Mouse (Mus musculus) megakaryocyte, embryonic 14.5 days (primary cell): ENCODE measurements at regions not wholly inside any gene's neighbourhood (a gene's known extent, or its start where the extent isn't known, plus 50 kb on each side); places are given as distances from the start of the nearest gene placed in this dataset.

Experiments
- H3K27me3 ChIP-seq: replicated peaks from 2 replicates; pipeline ENCODE3; 2012; ENCODE audit warnings: inconsistent platforms
- H3K36me3 ChIP-seq: replicated peaks from 2 replicates; pipeline ENCODE3; 2012; ENCODE audit warnings: low read length, inconsistent platforms, mixed read lengths
- H3K4me1 ChIP-seq: 2 replicates; pipeline ENCODE4 v1.6.1; 2012; ENCODE audit warnings: inconsistent platforms
- H3K4me3 ChIP-seq: replicated peaks from 2 replicates; pipeline ENCODE3; 2012; ENCODE audit warnings: moderate library complexity, mild to moderate bottlenecking, inconsistent platforms
- H3K9me3 ChIP-seq: 2 replicates; pipeline ENCODE4 v1.6.1; 2012; ENCODE audit warnings: inconsistent platforms
- FLI1 ChIP-seq: IDR thresholded peaks from 2 replicates; pipeline ENCODE4 v1.6.1; 2012; ENCODE audit warnings: low read length, inconsistent platforms, mixed read lengths
- GATA1 ChIP-seq: IDR thresholded peaks from 3 replicates; pipeline ENCODE4 v1.6.1; 2012; ENCODE audit warnings: mixed read lengths, low read length, inconsistent platforms, borderline replicate concordance

GRCm38 (mm10) chr17:82946083-82946482 lies 269.0 kb upstream of the Pkdcc start:
- TF ChIP-seq FLI1 (no peak), GATA1 (no peak)
- Histone ChIP-seq H3K27me3 (no peaks in the 10 kb centered on the region), H3K36me3 (no peaks in the 10 kb centered on the region), H3K9me3 (peaks cover 17% of the 10 kb centered on the region), H3K4me1 (no peaks in the 10 kb centered on the region), H3K4me3 (no peak overlapping the region)

GRCm38 (mm10) chr17:82949794-82950193 lies 265.3 kb upstream of the Pkdcc start:
- TF ChIP-seq GATA1: no peak
- TF ChIP-seq FLI1: no peak
- H3K27me3 ChIP-seq: no peaks in the 10 kb centered on the region
- no peak overlapping the region for H3K4me3 ChIP-seq
- no peaks in the 10 kb centered on the region for H3K36me3 ChIP-seq
- H3K4me1 ChIP-seq: no peaks in the 10 kb centered on the region
- peaks cover 13% of the 10 kb centered on the region for H3K9me3 ChIP-seq

GRCm38 (mm10) chr17:82950268-82950667 lies 264.8 kb upstream of the Pkdcc start:
- no peak for TF ChIP-seq FLI1
- TF ChIP-seq GATA1: no peak
- no peaks in the 10 kb centered on the region for H3K4me1 ChIP-seq
- H3K9me3 ChIP-seq: peaks cover 13% of the 10 kb centered on the region
- H3K4me3 ChIP-seq: no peak overlapping the region
- no peaks in the 10 kb centered on the region for H3K36me3 ChIP-seq
- no peaks in the 10 kb centered on the region for H3K27me3 ChIP-seq

GRCm38 (mm10) chr17:82957409-82957808 lies 257.7 kb upstream of the Pkdcc start:
- no peaks in the 10 kb centered on the region for H3K27me3 ChIP-seq
- TF ChIP-seq GATA1 (no peak), FLI1 (no peak)
- H3K36me3 ChIP-seq: no peaks in the 10 kb centered on the region
- no peak overlapping the region for H3K4me3 ChIP-seq
- no peaks in the 10 kb centered on the region for H3K4me1 ChIP-seq
- H3K9me3 ChIP-seq: no peaks in the 10 kb centered on the region

- Histone ChIP-seq H3K4me3 (no peak overlapping the region), H3K4me1 (no peaks in the 10 kb centered on the region), H3K36me3 (no peaks in the 10 kb centered on the region), H3K27me3 (no peaks in the 10 kb centered on the region), H3K9me3 (no peaks in the 10 kb centered on the region)
- TF ChIP-seq GATA1 (no peak), FLI1 (no peak)
Measured at GRCm38 (mm10) chr17:82963374-82963773, 251.7 kb upstream of the Pkdcc start.

GRCm38 (mm10) chr17:82999710-83000109 lies 215.4 kb upstream of the Pkdcc start:
- H3K9me3 ChIP-seq: no peaks in the 10 kb centered on the region
- H3K36me3 ChIP-seq: no peaks in the 10 kb centered on the region
- H3K4me1 ChIP-seq: no peaks in the 10 kb centered on the region
- no peak overlapping the region for H3K4me3 ChIP-seq
- no peaks in the 10 kb centered on the region for H3K27me3 ChIP-seq
- TF ChIP-seq GATA1: no peak
- no peak for TF ChIP-seq FLI1

GRCm38 (mm10) chr17:83000411-83000810 lies 214.7 kb upstream of the Pkdcc start:
- no peak for TF ChIP-seq FLI1
- no peak for TF ChIP-seq GATA1
- Histone ChIP-seq H3K4me3 (no peak overlapping the region), H3K4me1 (no peaks in the 10 kb centered on the region), H3K36me3 (no peaks in the 10 kb centered on the region), H3K27me3 (no peaks in the 10 kb centered on the region), H3K9me3 (peaks cover 5% of the 10 kb centered on the region)

- no peaks in the 10 kb centered on the region for H3K27me3 ChIP-seq
- TF ChIP-seq FLI1 (no peak), GATA1 (no peak)
- H3K4me1 ChIP-seq: no peaks in the 10 kb centered on the region
- no peak overlapping the region for H3K4me3 ChIP-seq
- no peaks in the 10 kb centered on the region for H3K36me3 ChIP-seq
- H3K9me3 ChIP-seq: peaks cover 5% of the 10 kb centered on the region
Measured at GRCm38 (mm10) chr17:83001567-83001966, 213.5 kb upstream of the Pkdcc start.

GRCm38 (mm10) chr17:83010845-83011244 lies 204.2 kb upstream of the Pkdcc start:
- Histone ChIP-seq H3K27me3 (no peaks in the 10 kb centered on the region), H3K9me3 (no peaks in the 10 kb centered on the region), H3K4me3 (no peak overlapping the region), H3K36me3 (no peaks in the 10 kb centered on the region), H3K4me1 (no peaks in the 10 kb centered on the region)
- TF ChIP-seq FLI1 (no peak), GATA1 (no peak)

- no peaks in the 10 kb centered on the region for H3K36me3 ChIP-seq
- no peaks in the 10 kb centered on the region for H3K9me3 ChIP-seq
- H3K27me3 ChIP-seq: no peaks in the 10 kb centered on the region
- no peaks in the 10 kb centered on the region for H3K4me1 ChIP-seq
- H3K4me3 ChIP-seq: no peak overlapping the region
- no peak for TF ChIP-seq GATA1
- no peak for TF ChIP-seq FLI1
Measured at GRCm38 (mm10) chr17:83015656-83016055, 199.4 kb upstream of the Pkdcc start.

- TF ChIP-seq FLI1 (no peak), GATA1 (no peak)
- H3K4me1 ChIP-seq: no peaks in the 10 kb centered on the region
- H3K36me3 ChIP-seq: no peaks in the 10 kb centered on the region
- no peaks in the 10 kb centered on the region for H3K27me3 ChIP-seq
- H3K4me3 ChIP-seq: no peak overlapping the region
- H3K9me3 ChIP-seq: no peaks in the 10 kb centered on the region
Measured at GRCm38 (mm10) chr17:83016936-83017335, 198.2 kb upstream of the Pkdcc start.
